Mouse (Mus musculus) hindbrain, postnatal 0 days (tissue): ENCODE data around the gene Etfdh. TPM values are rescaled to one million over a fixed set of nuclear protein-coding genes. Genes with fewer than 3 reads are reported as not detected.
"Not testable (repeated sequence)": the region's sequence is repeated elsewhere in the genome, so short reads cannot be mapped to it uniquely, and the experiment has no call there.

Source experiments
- ATAC-seq: fragments of 200-750 bp; cut with Nextera tagmentation; 2 replicates; pipeline ENCODE4 v1.8.0; 2017; ENCODE audit warnings: mild to moderate bottlenecking, moderate TSS enrichment, moderate library complexity
- DNase-seq: peaks from one replicate; pipeline ENCODE4 v3.0.0-alpha.2; 2015; ENCODE audit warnings: low spot score
- H3K27ac ChIP-seq: fragments of 300-500 bp; sonication (generic); 2 replicates; pipeline ENCODE4 v1.5.1; 2014; ENCODE audit warnings: mild to moderate bottlenecking
- H3K27me3 ChIP-seq: fragments of 300-500 bp; sonication (generic); 2 replicates; pipeline ENCODE4 v1.6.1; 2014; ENCODE audit warnings: low read length, mixed read lengths; ENCODE audit not compliant: insufficient read depth
- H3K36me3 ChIP-seq: fragments of 300-500 bp; sonication (generic); 2 replicates; pipeline ENCODE4 v1.6.1; 2014; ENCODE audit warnings: low read length, mixed read lengths; ENCODE audit not compliant: insufficient read depth
- H3K4me1 ChIP-seq: fragments of 300-500 bp; sonication (generic); 2 replicates; pipeline ENCODE4 v1.6.1; 2014; ENCODE audit warnings: antibody characterized with exemption, low read length, mixed read lengths; ENCODE audit not compliant: insufficient read depth
- H3K4me2 ChIP-seq: fragments of 300-500 bp; sonication (generic); 2 replicates; pipeline ENCODE4 v1.6.1; 2014; ENCODE audit warnings: low read depth, mild to moderate bottlenecking, low read length, moderate library complexity, mixed read lengths
- H3K4me3 ChIP-seq: fragments of 300-500 bp; sonication (generic); 2 replicates; pipeline ENCODE4 v1.5.1; 2014; ENCODE audit warnings: low read length
- H3K9ac ChIP-seq: fragments of 300-500 bp; sonication (generic); replicated peaks from 2 replicates; pipeline ENCODE4 v1.6.1; 2014; ENCODE audit warnings: mild to moderate bottlenecking, low read length, moderate library complexity, mixed read lengths
- H3K9me3 ChIP-seq: fragments of 300-500 bp; sonication (generic); 2 replicates; pipeline ENCODE4 v1.6.1; 2016; ENCODE audit warnings: low read length, mixed read lengths
- CTCF ChIP-seq: IDR thresholded peaks from 2 replicates; pipeline ENCODE4 v1.5.1; 2016; ENCODE audit warnings: antibody characterized with exemption, control low read depth, low read depth
- WGBS: fragments of 180-500 bp; shearing (Covaris S2); extraction: QIAGEN DNeasy Blood & Tissue Kit; methylation state at CpG from one replicate; pipeline ENCODE4 v1.1.7; 2014; 5-methylcytosine and 5-hydroxymethylcytosine counted together
- polyA plus RNA-seq: library from polyadenylated mRNA; unstranded; fragments of >200 nt; fragmentation: Nextera tagmentation; extraction: Ambion mirVana; gene quantifications from 2 replicates; pipeline ENCODE4 v1.2.1, GENCODE M21; 2015
- total RNA-seq: library from RNA; depleted of rRNA; stranded (reverse); fragments of >200 nt; gene quantifications from 2 replicates; pipeline ENCODE4 v1.2.3, GENCODE M21; 2014

Etfdh gene
- total and polyA plus RNA-seq, 2 experiments from 2014 or later = 24.6 to 45.2 TPM

DNA sequence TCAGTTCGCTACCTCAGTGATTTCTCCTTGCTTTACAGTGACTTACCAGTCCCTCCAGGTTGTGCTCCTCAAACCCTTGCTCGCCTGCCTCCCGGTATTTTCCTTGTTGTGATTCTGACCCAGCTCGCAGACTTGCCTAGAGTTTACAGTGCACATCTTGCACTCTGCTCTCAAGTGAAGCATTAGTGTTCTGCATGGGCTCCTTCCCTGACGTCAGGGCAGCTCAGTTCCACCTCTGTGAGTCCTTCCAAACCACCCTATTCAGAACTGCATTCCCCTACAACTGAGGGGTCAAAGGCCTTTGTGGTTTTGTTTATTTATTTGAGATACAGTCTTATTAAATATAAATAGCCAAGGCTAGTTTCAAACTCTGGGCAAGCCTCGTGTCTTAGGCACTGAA, 51.1 kb downstream of the Etfdh start:
- DNase-seq (no peak), ATAC-seq (no peak)
- H3K4me2 ChIP-seq = no peak overlapping the region
- WGBS = 75% methylated on average over 6 of the region's 6 CpGs
- H3K4me3 ChIP-seq = no peak overlapping the region
- no peaks in the 10 kb centered on the region for H3K36me3 ChIP-seq
- no peaks in the 10 kb centered on the region for H3K4me1 ChIP-seq
- H3K9me3 ChIP-seq = no peaks in the 10 kb centered on the region
- no peak overlapping the region for H3K27ac ChIP-seq
- H3K9ac ChIP-seq = no peak overlapping the region
- no peak for TF ChIP-seq CTCF
- H3K27me3 ChIP-seq = no peaks in the 10 kb centered on the region

DNA sequence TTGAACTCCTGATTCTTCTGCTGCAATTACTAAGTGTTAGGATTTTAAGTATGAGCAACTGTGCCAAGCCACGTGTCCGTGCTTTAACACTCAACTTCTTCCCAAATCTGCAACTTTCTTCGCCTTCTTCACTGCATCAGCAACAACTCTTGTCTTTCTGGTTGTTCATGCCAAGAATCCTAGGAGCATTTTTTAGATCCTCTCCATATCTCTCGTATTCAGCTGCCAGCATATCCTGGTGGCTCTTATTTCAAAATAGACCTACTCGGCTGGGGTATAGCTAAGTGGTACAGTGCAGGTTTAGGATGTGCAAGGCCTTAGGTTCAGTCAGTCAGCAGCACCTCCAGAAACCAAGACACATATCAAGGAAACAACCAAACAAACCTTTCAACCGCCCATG, 51.7 kb downstream of the Etfdh start:
- no peak for ATAC-seq
- Histone ChIP-seq H3K4me2 (no peak overlapping the region), H3K9me3 (no peaks in the 10 kb centered on the region), H3K4me3 (no peak overlapping the region), H3K36me3 (no peaks in the 10 kb centered on the region), H3K27me3 (no peaks in the 10 kb centered on the region), H3K27ac (no peak overlapping the region), H3K9ac (no peak overlapping the region), H3K4me1 (no peaks in the 10 kb centered on the region)
- TF ChIP-seq CTCF = no peak
- DNase-seq = no peak
- 88% methylated on average over 6 of the region's 6 CpGs for WGBS

DNA sequence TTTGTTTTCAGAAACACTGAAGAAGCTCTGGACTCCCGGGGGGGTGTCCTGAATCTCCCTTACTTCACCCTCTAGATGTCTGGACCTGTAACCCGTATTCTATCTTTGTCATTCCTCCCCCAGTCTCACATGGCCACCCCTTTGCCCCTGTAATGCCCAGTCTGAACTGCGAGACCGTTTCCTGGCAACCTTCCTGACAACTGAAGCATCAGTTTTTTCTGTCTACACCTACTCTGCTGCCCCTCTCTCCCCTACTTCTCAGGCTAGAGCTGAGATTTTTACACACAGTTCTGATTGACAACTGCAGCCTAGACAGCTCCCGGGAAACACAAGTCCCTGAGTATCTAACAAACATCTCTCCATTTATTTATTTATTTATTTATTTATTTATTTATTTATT, 52.4 kb downstream of the Etfdh start:
- Histone ChIP-seq H3K27me3 (no peaks in the 10 kb centered on the region), H3K36me3 (no peaks in the 10 kb centered on the region), H3K9me3 (no peaks in the 10 kb centered on the region), H3K27ac (no peak overlapping the region), H3K4me3 (no peak overlapping the region), H3K9ac (no peak overlapping the region), H3K4me2 (no peak overlapping the region; the same call in 1 of the 2 replicates), H3K4me1 (no peaks in the 10 kb centered on the region)
- WGBS = 20% methylated on average over 5 of the region's 5 CpGs
- no peak for TF ChIP-seq CTCF
- DNase-seq = peak; percentile 29
- peak; percentile 41; the same call in 1 of the 2 replicates for ATAC-seq

DNA sequence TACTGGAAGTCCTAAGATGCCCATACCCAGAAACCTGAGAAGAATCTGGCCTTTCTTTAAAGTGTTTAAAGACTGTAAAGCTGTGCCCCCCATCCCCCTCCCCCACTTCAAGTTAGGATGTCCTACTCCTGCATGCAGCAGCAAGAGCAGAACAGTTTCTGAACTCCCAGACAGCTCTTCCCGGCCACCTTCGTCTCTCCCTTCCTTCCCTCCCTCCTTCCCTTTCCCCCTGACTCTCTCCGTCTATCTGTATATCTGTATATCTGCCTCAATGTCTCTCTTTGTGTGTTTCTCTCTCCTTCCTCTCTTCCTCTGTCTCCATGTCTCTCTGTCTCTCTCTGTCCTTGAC, 52.9 kb downstream of the Etfdh start:
- DNase-seq (no peak), ATAC-seq (0 out of 2 replicates have a peak, but pooled peaks have one; percentile 11)
- no peaks in the 10 kb centered on the region for H3K9me3 ChIP-seq
- no peak overlapping the region for H3K4me3 ChIP-seq
- TF ChIP-seq CTCF = no peak
- peak overlapping the region; percentile 23; the same call in 1 of the 2 replicates for H3K4me2 ChIP-seq
- no peaks in the 10 kb centered on the region for H3K36me3 ChIP-seq
- no peak overlapping the region for H3K9ac ChIP-seq
- H3K27ac ChIP-seq = no peak overlapping the region
- WGBS = 19% methylated on average over 3 of the region's 3 CpGs
- H3K4me1 ChIP-seq = no peaks in the 10 kb centered on the region
- H3K27me3 ChIP-seq = no peaks in the 10 kb centered on the region

DNA sequence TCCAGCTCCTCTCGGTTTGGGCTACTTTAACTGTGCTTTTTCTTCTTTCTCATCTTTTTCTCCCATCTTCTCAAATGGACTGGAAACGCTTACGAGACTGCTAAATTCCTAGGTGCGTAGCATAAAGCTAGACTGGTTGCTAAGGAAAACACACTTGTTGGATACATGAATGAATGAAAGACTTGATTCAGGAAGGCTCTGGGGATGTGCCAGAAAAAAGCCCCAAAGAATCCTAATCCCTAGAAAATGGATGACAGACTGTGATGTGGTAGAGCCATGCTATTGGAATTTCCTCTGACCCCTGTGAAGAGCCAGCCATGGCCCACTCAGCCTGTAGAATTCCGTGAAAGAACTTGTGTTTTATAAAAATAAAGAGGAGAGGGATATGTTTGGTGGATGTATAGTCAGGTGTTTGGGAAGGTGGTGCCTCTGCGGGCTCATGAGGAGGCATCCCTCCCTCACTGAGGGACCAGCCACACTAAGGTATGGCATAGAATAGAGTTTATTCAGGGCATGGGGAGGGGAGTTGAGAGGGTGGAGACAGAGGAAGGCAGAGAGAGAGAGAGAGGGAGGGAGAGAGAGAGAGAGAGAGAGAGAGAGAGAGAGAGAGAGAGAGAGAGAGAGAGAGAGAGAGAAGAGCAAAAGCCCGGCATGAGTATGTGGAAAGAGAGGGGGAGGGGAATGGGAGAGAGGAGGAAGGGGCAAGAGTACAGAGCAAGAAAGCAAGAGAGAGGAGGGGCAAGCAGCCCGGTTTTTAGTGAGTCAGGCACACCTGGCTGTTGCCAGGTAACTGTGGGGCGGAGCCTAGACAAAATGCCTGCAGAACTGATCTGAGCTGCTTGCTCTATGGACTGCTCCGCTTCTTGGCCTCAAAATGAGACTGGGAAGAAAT, 53.5 kb downstream of the Etfdh start:
- peak; percentile 58 for DNase-seq
- Histone ChIP-seq H3K4me3 (no peak overlapping the region), H3K9ac (no peak overlapping the region), H3K9me3 (no peaks in the 10 kb centered on the region), H3K4me2 (peak overlapping the region; percentile 23; the same call in 1 of the 2 replicates), H3K4me1 (no peaks in the 10 kb centered on the region), H3K36me3 (no peaks in the 10 kb centered on the region), H3K27ac (no peak overlapping the region), H3K27me3 (no peaks in the 10 kb centered on the region)
- WGBS = 25% methylated on average over 10 of the region's 10 CpGs
- peak; percentile 83 for ATAC-seq
- TF ChIP-seq CTCF = no peak

DNA sequence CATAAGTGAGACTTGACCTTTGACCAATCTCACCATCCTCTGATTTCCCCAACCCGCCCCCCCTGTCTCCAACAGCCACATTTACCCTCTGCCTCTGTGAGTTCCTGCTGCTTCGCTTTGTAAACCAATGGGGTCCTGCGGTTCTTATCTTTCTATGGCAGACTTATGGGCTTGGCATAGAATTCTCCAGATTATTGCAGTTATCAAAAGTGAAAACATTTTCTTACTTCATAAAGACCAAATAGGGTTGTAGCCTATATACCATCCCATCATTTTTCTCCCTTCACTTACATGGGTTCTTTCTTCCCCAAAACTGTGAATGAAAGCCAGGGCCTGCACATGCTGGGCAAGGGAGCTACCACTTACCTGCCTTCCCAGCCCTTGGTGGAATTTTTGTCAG, 55.0 kb downstream of the Etfdh start:
- ATAC-seq (no peak), DNase-seq (no peak)
- H3K27ac ChIP-seq = no peak overlapping the region
- no peak overlapping the region for H3K9ac ChIP-seq
- H3K4me1 ChIP-seq = no peaks in the 10 kb centered on the region
- no peak overlapping the region for H3K4me3 ChIP-seq
- H3K27me3 ChIP-seq = no peaks in the 10 kb centered on the region
- no peaks in the 10 kb centered on the region for H3K9me3 ChIP-seq
- no peak for TF ChIP-seq CTCF
- WGBS = 79% methylated on average over 3 of the region's 3 CpGs
- no peaks in the 10 kb centered on the region for H3K36me3 ChIP-seq
- H3K4me2 ChIP-seq = no peak overlapping the region

DNA sequence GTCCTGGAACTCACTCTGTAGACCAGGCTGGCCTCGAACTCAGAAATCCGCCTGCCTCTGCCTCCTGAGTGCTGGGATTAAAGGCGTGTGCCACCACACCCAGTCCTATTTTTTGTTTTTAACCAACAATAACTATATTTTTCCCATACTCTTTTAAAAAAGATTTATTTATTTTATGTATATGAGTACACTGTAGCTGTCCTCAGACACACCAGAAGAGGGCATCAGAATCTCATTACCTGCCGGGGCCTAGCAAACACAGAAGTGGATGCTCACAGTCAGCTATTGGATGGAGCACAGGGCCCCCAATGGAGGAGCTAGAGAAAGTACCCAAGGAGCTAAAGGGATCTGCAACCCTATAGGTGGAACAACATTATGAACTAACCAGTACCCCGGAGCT, 55.9 kb downstream of the Etfdh start:
- not testable (repeated sequence) for H3K4me2 ChIP-seq, ATAC-seq, H3K4me3 ChIP-seq, H3K36me3 ChIP-seq, DNase-seq, H3K9me3 ChIP-seq, H3K27ac ChIP-seq, H3K4me1 ChIP-seq, H3K27me3 ChIP-seq, H3K9ac ChIP-seq
- WGBS = 93% methylated on average over 5 of the region's 5 CpGs
